Mouse (Mus musculus) left cerebral cortex, postnatal 14 days (tissue): ENCODE results near the gene Fam177a. TPM values are rescaled to one million over a fixed set of nuclear protein-coding genes. Genes with fewer than 3 reads are reported as not detected.
"Not testable (repeated sequence)": the region's sequence is repeated elsewhere in the genome, so short reads cannot be mapped to it uniquely, and the experiment has no call there.

Experiments used
- DNase-seq, 2 experiments: peaks; one replicate each; pipeline ENCODE4 v3.0.0; 2021 to 2022; ENCODE audit warnings: low spot score in 2 of 2, mixed read lengths in 1 of 2
- intact Hi-C: fragments of 180-260 bp; cut with DNase I; formaldehyde crosslinking; loops from one replicate; pipeline ENCODE4 v1.15.1; 2025
- long read RNA-seq, 2 experiments: library from polyadenylated mRNA; stranded (forward); transcript quantifications; one replicate each; pipeline ENCODE4 v2.0.0; 2021
- total RNA-seq, 2 experiments: library from RNA; stranded (reverse); gene quantifications; 2 replicates each; pipeline ENCODE4 v1.2.3; 2021

Fam177a gene
- 10 to 100 TPM; 14.9 to 25.5 TPM for total RNA-seq
- long read RNA-seq, experiment 1, transcript Fam177a-201 (5 exons, 3,922 nt) = major isoform, 32 of 36 reads
- long read RNA-seq, experiment 1, partial matches to known transcripts = 0 of 36 reads
- long read RNA-seq, experiment 1, other reads (novel, unspliced or antisense) = 4 of 36 reads
- long read RNA-seq, experiment 2, transcript Fam177a-201 (5 exons, 3,922 nt) = major isoform, 29 of 33 reads
- long read RNA-seq, experiment 2, partial matches to known transcripts = 0 of 33 reads
- long read RNA-seq, experiment 2, other reads (novel, unspliced or antisense) = 4 of 33 reads

- DNase-seq, intact Hi-C loops: not testable (repeated sequence)
These were observed at the start of gene Fam177a for GRCm38 (mm10) chr12:55124242-55124641. Gene Fam177a (plus strand): TSS chr12:55124469.

GRCm38 (mm10) chr12:55075296-55075695 is 49.0 kb upstream of the Fam177a start:
- no peak for DNase-seq
- intact Hi-C loops = no loop called here

- intact Hi-C loops = not testable (repeated sequence)
These were observed 45.6 kb upstream of the Fam177a start for GRCm38 (mm10) chr12:55078706-55079105.

GRCm38 (mm10) chr12:55079726-55080600 is 44.3 kb upstream of the Fam177a start, which contains the start of the genes 2700097O09Rik and Srp54a:
Gene 2700097O09Rik (minus strand): TSS chr12:55080110.
Gene Srp54a (plus strand): TSS chr12:55080262.
- DNase-seq = peak; percentile 93 to 94
- intact Hi-C loops = not testable (repeated sequence)

More at GRCm38 (mm10) chr12:55078706-55079105, 45.6 kb upstream of the Fam177a start:
- DNase-seq = not testable (repeated sequence)

- DNase-seq, intact Hi-C loops: not testable (repeated sequence)
These were observed 43.7 kb upstream of the Fam177a start for GRCm38 (mm10) chr12:55080601-55080942.

- DNase-seq, intact Hi-C loops: not testable (repeated sequence)
These were observed 32.1 kb upstream of the Fam177a start for GRCm38 (mm10) chr12:55092127-55092526.

- DNase-seq, intact Hi-C loops: not testable (repeated sequence)
These were observed 11.7 kb upstream of the Fam177a start for GRCm38 (mm10) chr12:55112616-55113015.

- DNase-seq, intact Hi-C loops: not testable (repeated sequence)
These were observed 462 bp downstream of the Fam177a start for GRCm38 (mm10) chr12:55124731-55125130.

GRCm38 (mm10) chr12:55135540-55135939 is 11.3 kb downstream of the Fam177a start:
- DNase-seq, intact Hi-C loops: not testable (repeated sequence)

- DNase-seq, intact Hi-C loops: not testable (repeated sequence)
These were observed 13.6 kb downstream of the Fam177a start for GRCm38 (mm10) chr12:55137859-55138258.

- DNase-seq, intact Hi-C loops: not testable (repeated sequence)
These were observed 30.5 kb downstream of the Fam177a start, which contains the start of gene Srp54b for GRCm38 (mm10) chr12:55154559-55155448. Gene Srp54b (plus strand): TSS chr12:55155104.

- intact Hi-C loops, DNase-seq: not testable (repeated sequence)
These were observed 31.1 kb downstream of the Fam177a start for GRCm38 (mm10) chr12:55155449-55155783.

GRCm38 (mm10) chr12:55167034-55167557 is 42.8 kb downstream of the Fam177a start:
- intact Hi-C loops, DNase-seq: not testable (repeated sequence)

GRCm38 (mm10) chr12:55187686-55188085 is 63.4 kb downstream of the Fam177a start:
- intact Hi-C loops = not testable (repeated sequence)

GRCm38 (mm10) chr12:55189127-55189526 is 64.9 kb downstream of the Fam177a start:
- intact Hi-C loops, DNase-seq: not testable (repeated sequence)

More at GRCm38 (mm10) chr12:55187686-55188085, 63.4 kb downstream of the Fam177a start:
- not testable (repeated sequence) for DNase-seq
